ENCODE assay signal across 8 mouse cellular contexts in genomic region chr10:128211390-128212108, GRCm38 (mm10). TPM values are rescaled to one million over a fixed set of nuclear protein-coding genes. Genes with fewer than 3 reads are reported as not detected.
A peak's percentile ranks its signal among the peaks of the same experiment; 100 is the strongest.
DNase-seq lines count a peak whose midpoint lies in the region; ATAC-seq and TF ChIP-seq lines count a peak whose summit lies in the region.

Gene Spryd4 (minus strand): TSS chr10:128211807.

- ATAC-seq in forebrain, embryonic 15.5 days (replicated peaks): peak; percentile 98
- peak; percentile 94 for ATAC-seq in neutrophil, adult 5-6 weeks (ENCODE audit: extremely low read depth, insufficient number of reproducible peaks, low FRiP score, poor library complexity, severe bottlenecking)

- H3K4me1 ChIP-seq in forebrain, embryonic 15.5 days: peaks cover 18% of the 10 kb centered on the region
- H3K4me1 ChIP-seq in lung, adult 2 months (ENCODE audit: control insufficient read depth, insufficient read depth, low read length): peaks cover 7% of the 10 kb centered on the region
- H3K4me1 ChIP-seq in thymus, adult 2 months (replicated peaks; ENCODE audit: control insufficient read depth, insufficient read depth, low read length): peaks cover 11% of the 10 kb centered on the region

- H3K36me3 ChIP-seq in forebrain, embryonic 15.5 days: no peaks in the 10 kb centered on the region
- no peaks in the 10 kb centered on the region for H3K36me3 ChIP-seq in thymus, adult 2 months (ENCODE audit: control insufficient read depth, insufficient read depth, low read length)

- H3K4me2 ChIP-seq in forebrain, embryonic 15.5 days (replicated peaks): peak within 1 kb of the TSS; percentile 76

- peak within 1 kb of the TSS; percentile 59 for H3K4me3 ChIP-seq in forebrain, embryonic 15.5 days
- H3K4me3 ChIP-seq in lung, adult 2 months (replicated peaks; ENCODE audit: extremely low read depth, low read depth, low read length): peak within 1 kb of the TSS; percentile 54
- H3K4me3 ChIP-seq in thymus, adult 2 months (ENCODE audit: control insufficient read depth, insufficient read depth, low read length): peak within 1 kb of the TSS; percentile 68

- WGBS in forebrain, embryonic 15.5 days: under 1% methylated on average over 30 of the region's 30 CpGs
- WGBS in lung, adult 2 months: under 1% methylated on average over 30 of the region's 30 CpGs
- under 1% methylated on average over 30 of the region's 30 CpGs for WGBS in thymus, adult 2 months

- TF ChIP-seq POLR2A in lung, adult 2 months (IDR thresholded peaks at IDR 0.05; ENCODE audit: borderline replicate concordance, extremely low read depth, low read depth, low read length): peak; percentile 81; the same call in 1 of the 2 replicates
- TF ChIP-seq POLR2A in thymus, adult 2 months (IDR thresholded peaks at IDR 0.05; ENCODE audit: control insufficient read depth, extremely low read depth, insufficient read depth, low read length, poor library complexity): peak; percentile 63

- peaks cover 3% of the 10 kb centered on the region; the same call in 1 of the 2 replicates for H3K27me3 ChIP-seq in forebrain, embryonic 15.5 days
- no peaks in the 10 kb centered on the region for H3K27me3 ChIP-seq in thymus, adult 2 months (ENCODE audit: control insufficient read depth, insufficient read depth, low read length)

- H3K27ac ChIP-seq in forebrain, embryonic 15.5 days (replicated peaks): peak within 1 kb of the TSS; percentile 65; the same call in 1 of the 2 replicates
- H3K27ac ChIP-seq in thymus, adult 2 months (ENCODE audit: control insufficient read depth, insufficient read depth, low read length): no peak within 1 kb of the TSS

- intact Hi-C loops in heart, postnatal 25 days (cut with DNase I): no loop called here

- peak within 1 kb of the TSS; percentile 55 for H3K9ac ChIP-seq in forebrain, embryonic 15.5 days (replicated peaks)

- DNase-seq in ES-CJ7 (ENCODE audit: low read depth, low spot score): peak; percentile 95
- peak; percentile 86 for DNase-seq in cerebellum, adult 11 months
- peak; percentile 79 for DNase-seq in heart, postnatal 25 days (ENCODE audit: low spot score)
- peak; percentile 85 to 95 for DNase-seq in layer of hippocampus, adult 18-20 months (ENCODE audit: low spot score in 2 of 2)
- peak; percentile 87 for DNase-seq in lung, adult 2 months
- DNase-seq in thymus, adult 2 months: peak; percentile 92

- no peak for TF ChIP-seq CTCF in lung, adult 2 months (IDR thresholded peaks at IDR 0.05; ENCODE audit: insufficient read depth, low read length)
- peak; percentile 43; the same call in 1 of the 2 replicates for TF ChIP-seq CTCF in thymus, adult 2 months (IDR thresholded peaks at IDR 0.05; ENCODE audit: borderline replicate concordance, control insufficient read depth, extremely low read depth, insufficient read depth, low read length, poor library complexity)

- no peaks in the 10 kb centered on the region for H3K9me3 ChIP-seq in forebrain, embryonic 15.5 days

RNA-seq across cellular contexts. Expression of gene Spryd4, which starts in this region (rescaled TPM):
- 19.1 and 19.8 TPM in 2 replicates for polyA plus RNA-seq in forebrain, embryonic 15.5 days (2015; fragmentation: Nextera tagmentation; extraction: Ambion mirVana)
- 10 to 100 TPM; 42.8 to 45.5 TPM for total RNA-seq in heart, postnatal 25 days (2021)
- total RNA-seq in layer of hippocampus, adult 18-20 months (2021): 10 to 100 TPM; 10.1 to 10.2 TPM
- polyA plus RNA-seq in lung, adult 2 months (2012; rRNA removed): 5.6 and 9.9 TPM in 2 replicates
- 4.4 TPM in 2 replicates for total RNA-seq in neutrophil, adult 5-6 weeks (2017)
- polyA plus RNA-seq in thymus, adult 2 months (2012; rRNA removed): 9.8 and 10.9 TPM in 2 replicates
